Comparison of ENCODE assay signal across 23 mouse cellular contexts in the genomic region with DNA sequence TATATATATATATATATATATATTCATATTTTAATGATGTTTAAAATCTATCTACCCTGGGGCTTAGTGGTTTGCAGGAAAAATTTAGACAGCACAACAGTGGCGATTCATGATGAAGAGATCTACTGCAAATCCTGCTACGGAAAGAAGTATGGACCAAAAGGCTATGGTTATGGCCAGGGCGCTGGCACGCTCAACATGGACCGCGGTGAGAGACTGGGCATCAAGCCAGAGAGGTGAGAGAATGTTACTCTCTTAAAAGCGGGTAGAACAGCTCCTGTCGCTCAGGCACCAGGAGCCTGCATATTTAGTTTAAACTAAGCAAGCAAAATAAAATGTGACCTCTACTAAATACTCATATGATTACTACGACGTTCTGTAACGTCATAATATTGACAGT. TPM values are rescaled to one million over a fixed set of nuclear protein-coding genes. Genes with fewer than 3 reads are reported as not detected.
DNase-seq lines count a peak whose midpoint lies in the region; ATAC-seq lines count a peak whose summit lies in the region.
"Had no signal": no experiment of that assay in that cellular context is flagged by ENCODE, and none has a peak within 500 bp of the region (broad histone marks: within the 10 kb centered on the region; RNA-seq: fewer than 3 reads in every experiment).

No protein-coding gene starts in this region.

- H3K9me3 ChIP-seq in heart, embryonic 13.5 days: no peaks in the 10 kb centered on the region
- no peaks in the 10 kb centered on the region for H3K9me3 ChIP-seq in kidney, embryonic 16.5 days (ENCODE audit: low read length)
- H3K9me3 ChIP-seq: embryonic facial prominence, embryonic 13.5 days; forebrain, embryonic 12.5 days; hindbrain, embryonic 13.5 days; limb, embryonic 15.5 days; midbrain, embryonic 12.5 days had no signal

- H3K4me2 ChIP-seq in heart, embryonic 13.5 days: no peak overlapping the region
- no peak overlapping the region for H3K4me2 ChIP-seq in kidney, embryonic 16.5 days (replicated peaks; ENCODE audit: low read depth, low read length)
- H3K4me2 ChIP-seq: embryonic facial prominence, embryonic 13.5 days; forebrain, embryonic 12.5 days; hindbrain, embryonic 13.5 days; limb, embryonic 15.5 days; lung, embryonic 14.5 days; midbrain, embryonic 12.5 days had no signal

- H3K9ac ChIP-seq in heart, embryonic 13.5 days: no peak overlapping the region
- no peak overlapping the region for H3K9ac ChIP-seq in kidney, embryonic 16.5 days (replicated peaks; ENCODE audit: low read length)
- H3K9ac ChIP-seq: embryonic facial prominence, embryonic 13.5 days; forebrain, embryonic 12.5 days; hindbrain, embryonic 13.5 days; limb, embryonic 15.5 days; liver, embryonic 14.5 days; lung, embryonic 14.5 days; midbrain, embryonic 12.5 days had no signal

- no peaks in the 10 kb centered on the region for H3K27me3 ChIP-seq in heart, embryonic 13.5 days (replicated peaks)
- H3K27me3 ChIP-seq in kidney, embryonic 16.5 days (ENCODE audit: insufficient read depth, low read length): no peaks in the 10 kb centered on the region
- H3K27me3 ChIP-seq: embryonic facial prominence, embryonic 13.5 days; forebrain, embryonic 12.5 days; hindbrain, embryonic 13.5 days; limb, embryonic 15.5 days; midbrain, embryonic 12.5 days had no signal

- peaks cover 65% of the 10 kb centered on the region for H3K36me3 ChIP-seq in heart, embryonic 13.5 days
- peaks cover 25% of the 10 kb centered on the region for H3K36me3 ChIP-seq in kidney, embryonic 16.5 days (ENCODE audit: insufficient read depth, low read length)

- no peak for ATAC-seq in heart, embryonic 13.5 days (ENCODE audit: extremely low read depth, insufficient number of reproducible peaks, low FRiP score, low TSS enrichment)
- no peak for ATAC-seq in kidney, embryonic 16.5 days (ENCODE audit: low FRiP score, low TSS enrichment)
- ATAC-seq: activated CD4-positive, CD25-positive, alpha-beta regulatory T cell, adult 4 months had no signal

- no peak overlapping the region for H3K4me3 ChIP-seq in heart, embryonic 13.5 days
- no peak overlapping the region for H3K4me3 ChIP-seq in kidney, embryonic 16.5 days (ENCODE audit: low read length)
- H3K4me3 ChIP-seq: embryonic facial prominence, embryonic 13.5 days; erythroblast, embryonic 14.5 days; forebrain, embryonic 12.5 days; hindbrain, embryonic 13.5 days; left cerebral cortex, adult 2 months; limb, embryonic 15.5 days; midbrain, embryonic 12.5 days had no signal

- H3K4me1 ChIP-seq in heart, embryonic 13.5 days: peaks cover 41% of the 10 kb centered on the region
- peaks cover 12% of the 10 kb centered on the region; the same call in 1 of the 2 replicates for H3K4me1 ChIP-seq in kidney, embryonic 16.5 days (ENCODE audit: insufficient read depth, low read length)

- H3K27ac ChIP-seq in heart, embryonic 13.5 days (replicated peaks): peak overlapping the region; percentile 21; the same call in 1 of the 2 replicates
- H3K27ac ChIP-seq in kidney, embryonic 16.5 days (ENCODE audit: low read length): no peak overlapping the region
- H3K27ac ChIP-seq: embryonic facial prominence, embryonic 13.5 days; forebrain, embryonic 12.5 days; hindbrain, embryonic 13.5 days; left cerebral cortex, adult 2 months; limb, embryonic 15.5 days; liver, embryonic 14.5 days; midbrain, embryonic 12.5 days had no signal

- no peak for DNase-seq in heart, postnatal 36 days
- DNase-seq in kidney, adult 9 months: peak; percentile 56
- DNase-seq in cerebellum, postnatal 14 days: peak; percentile 61 to 64
- peak; percentile 52 to 63 for DNase-seq in kidney, postnatal 36 days
- DNase-seq in adrenal gland, postnatal 36 days: no peak
- DNase-seq: adrenal gland, adult 8-10 months; embryo, embryonic 11 days; gastrocnemius, postnatal 25 days; left cerebral cortex, postnatal 4 days; lung, embryonic 14.5 days; thymus, adult 2 months; thymus, postnatal 4 days had no signal

- intact Hi-C loops in heart, postnatal 36 days (cut with DNase I): no loop called here

- 75% methylated on average over 11 of the region's 11 CpGs for WGBS in heart, embryonic 13.5 days
- 86% methylated on average over 11 of the region's 11 CpGs for WGBS in kidney, embryonic 16.5 days

RNA-seq across cellular contexts. Expression of a gene that starts 15.5 kb away (rescaled TPM):
- 377 and 414 TPM in 2 replicates for polyA plus RNA-seq in heart, embryonic 13.5 days (2015; fragmentation: Nextera tagmentation; extraction: Ambion mirVana)
- total RNA-seq in heart, postnatal 36 days (2021): 10 to 100 TPM; 42.2 to 47.9 TPM
- polyA plus RNA-seq in kidney, embryonic 16.5 days (2015; fragmentation: Nextera tagmentation; extraction: Ambion mirVana): 210 and 244 TPM in 2 replicates
- 100 to 1,000 TPM; 188 to 212 TPM for total RNA-seq in adrenal gland, postnatal 36 days (2021)

Comparison
In these comparisons a context has a peak if more than half of its experiments do, and no peak if none do; other contexts are left out.
1. DNase-seq: peak in kidney, adult 9 months (single experiment), cerebellum, postnatal 14 days (2 of 2) and kidney, postnatal 36 days (2 of 2); none in heart, postnatal 36 days (0 of 2) and adrenal gland, postnatal 36 days (0 of 2).